11 mouse cellular contexts compared by ENCODE assay signal in genomic region chr9:65281536-65282151, GRCm38 (mm10). TPM values are rescaled to one million over a fixed set of nuclear protein-coding genes. Genes with fewer than 3 reads are reported as not detected.
DNase-seq lines count a peak whose midpoint lies in the region; ATAC-seq and TF ChIP-seq lines count a peak whose summit lies in the region.
"Had no signal": no experiment of that assay in that cellular context is flagged by ENCODE, and none has a peak within 500 bp of the region (broad histone marks: within the 10 kb centered on the region; RNA-seq: fewer than 3 reads in every experiment).

No protein-coding gene starts in this region.

- no peak overlapping the region for H3K4me2 ChIP-seq in kidney, postnatal 0 days (ENCODE audit: low read length)
- H3K4me2 ChIP-seq in embryonic facial prominence, embryonic 14.5 days (ENCODE audit: low read depth, low read length): no peak overlapping the region
- H3K4me2 ChIP-seq: forebrain, embryonic 12.5 days had no signal

- no peaks in the 10 kb centered on the region for H3K9me3 ChIP-seq in kidney, postnatal 0 days (replicated peaks; ENCODE audit: low read length)
- no peaks in the 10 kb centered on the region for H3K9me3 ChIP-seq in embryonic facial prominence, embryonic 14.5 days (ENCODE audit: control insufficient read depth, low read length)
- H3K9me3 ChIP-seq: forebrain, embryonic 12.5 days had no signal

- H3K27ac ChIP-seq in kidney, postnatal 0 days: no peak overlapping the region
- no peak overlapping the region for H3K27ac ChIP-seq in embryonic facial prominence, embryonic 14.5 days (replicated peaks; ENCODE audit: low read depth, low read length)
- H3K27ac ChIP-seq: forebrain, embryonic 12.5 days had no signal

- 74% methylated on average over 5 of the region's 5 CpGs for WGBS in kidney, postnatal 0 days
- WGBS in embryonic facial prominence, embryonic 14.5 days: 80% methylated on average over 5 of the region's 5 CpGs

- H3K36me3 ChIP-seq in kidney, postnatal 0 days (ENCODE audit: insufficient read depth, low read length): no peaks in the 10 kb centered on the region
- no peaks in the 10 kb centered on the region for H3K36me3 ChIP-seq in embryonic facial prominence, embryonic 14.5 days (ENCODE audit: control insufficient read depth, insufficient read depth, low read length)
- H3K36me3 ChIP-seq: forebrain, embryonic 12.5 days had no signal

- H3K9ac ChIP-seq in kidney, postnatal 0 days (ENCODE audit: low read depth, low read length): no peak overlapping the region
- no peak overlapping the region for H3K9ac ChIP-seq in embryonic facial prominence, embryonic 14.5 days (ENCODE audit: low read depth, low read length)
- H3K9ac ChIP-seq: forebrain, embryonic 12.5 days had no signal

- no peaks in the 10 kb centered on the region for H3K4me1 ChIP-seq in kidney, postnatal 0 days (replicated peaks; ENCODE audit: insufficient read depth, low read length)
- H3K4me1 ChIP-seq in embryonic facial prominence, embryonic 14.5 days (ENCODE audit: control insufficient read depth, insufficient read depth, low read length): no peaks in the 10 kb centered on the region

- H3K4me3 ChIP-seq in kidney, postnatal 0 days (replicated peaks; ENCODE audit: low read depth, low read length): no peak overlapping the region
- no peak overlapping the region for H3K4me3 ChIP-seq in embryonic facial prominence, embryonic 14.5 days (ENCODE audit: low read depth, low read length)
- H3K4me3 ChIP-seq: forebrain, embryonic 12.5 days had no signal

- no peaks in the 10 kb centered on the region for H3K27me3 ChIP-seq in kidney, postnatal 0 days (ENCODE audit: insufficient read depth, low read length)
- no peaks in the 10 kb centered on the region for H3K27me3 ChIP-seq in embryonic facial prominence, embryonic 14.5 days (replicated peaks; ENCODE audit: control insufficient read depth, insufficient read depth, low read length)

- DNase-seq in kidney, postnatal 0 days (ENCODE audit: low spot score): no peak
- no peak for DNase-seq in kidney, adult 18-20 months
- DNase-seq in 416B (ENCODE audit: low read depth): peak; percentile 31
- DNase-seq in MN1 (ENCODE audit: low spot score): peak; percentile 14
- DNase-seq in embryonic facial prominence, embryonic 14.5 days (ENCODE audit: low spot score): peak; percentile 23
- no peak for DNase-seq in thymus, adult 18-20 months
- DNase-seq in embryo, embryonic 9.5 days (ENCODE audit: extremely low spot score): no peak
- DNase-seq: spleen, adult 18-20 months had no signal

- no peak for ATAC-seq in kidney, postnatal 0 days (replicated peaks; ENCODE audit: low FRiP score, low read depth)
- 0 out of 2 replicates have a peak, but pooled peaks have one; percentile 47 for ATAC-seq in embryonic facial prominence, embryonic 14.5 days (ENCODE audit: low read depth)
- ATAC-seq in monocyte, adult 5-6 weeks (replicated peaks; ENCODE audit: insufficient number of reproducible peaks, low FRiP score, low TSS enrichment, poor library complexity, severe bottlenecking): no peak

- peak; percentile 5; the same call in 1 of the 2 replicates for TF ChIP-seq CTCF in kidney, postnatal 0 days (IDR thresholded peaks at IDR 0.05; ENCODE audit: low read depth)

RNA-seq across cellular contexts. Expression of gene Clpx, which starts 12.4 kb away (rescaled TPM):
- polyA plus RNA-seq in kidney, postnatal 0 days (2015; fragmentation: Nextera tagmentation; extraction: Ambion mirVana): 59.5 and 62.3 TPM in 2 replicates
- polyA plus RNA-seq in embryonic facial prominence, embryonic 14.5 days (2014; fragmentation: Nextera tagmentation; extraction: Ambion mirVana): 55.8 and 56.3 TPM in 2 replicates
- total RNA-seq in monocyte, adult 5-6 weeks (2017): 38.0 to 44.2 TPM (median 39.6 TPM) in 3 replicates

RNA-seq across cellular contexts. Expression of gene Cilp, which starts 16.7 kb away (rescaled TPM):
- 0.33 and 0.51 TPM in 2 replicates for polyA plus RNA-seq in kidney, postnatal 0 days (2015; fragmentation: Nextera tagmentation; extraction: Ambion mirVana)
- 9.7 and 10.7 TPM in 2 replicates for polyA plus RNA-seq in embryonic facial prominence, embryonic 14.5 days (2014; fragmentation: Nextera tagmentation; extraction: Ambion mirVana)
- total RNA-seq in monocyte, adult 5-6 weeks (2017): not detected in 3 replicates
- total RNA-seq: megakaryocyte progenitor cell, adult 5-6 weeks had no signal

Comparison
In these comparisons a context has a peak if more than half of its experiments do, and no peak if none do; other contexts are left out.
1. DNase-seq: peak in 416B (single experiment), MN1 (single experiment) and embryonic facial prominence, embryonic 14.5 days (single experiment); none in kidney, postnatal 0 days (single experiment), kidney, adult 18-20 months (single experiment), thymus, adult 18-20 months (0 of 2) and embryo, embryonic 9.5 days (single experiment).